Mouse (Mus musculus) myocyte (in vitro differentiated cells): ENCODE data around the gene Sbf2.
A peak's percentile ranks its signal among the peaks of the same experiment; 100 is the strongest.

Source experiments
- CEBPB ChIP-seq: IDR thresholded peaks from 2 replicates; pipeline ENCODE4 v1.6.1; 2011; ENCODE audit warnings: mild to moderate bottlenecking, moderate library complexity; ENCODE audit not compliant: poor library complexity, insufficient read depth, severe bottlenecking
- MAX ChIP-seq: IDR thresholded peaks from one replicate; pipeline ENCODE4 v1.6.1; 2011; ENCODE audit warnings: low read depth, mild to moderate bottlenecking, control low read depth
- MYOD1 ChIP-seq, 3 experiments: IDR thresholded peaks; one replicate each; pipeline ENCODE4 v1.6.1; 2011; ENCODE audit warnings: control low read depth in 2 of 3, low read depth in 2 of 3, mild to moderate bottlenecking in 2 of 3, moderate library complexity in 1 of 3; ENCODE audit not compliant: insufficient read length in 2 of 3, control insufficient read depth in 1 of 3
- MYOG ChIP-seq, 3 experiments: IDR thresholded peaks; one replicate each; pipeline ENCODE4 v1.6.1; 2011; ENCODE audit warnings: control low read depth in 2 of 3, low read depth in 2 of 3, mild to moderate bottlenecking in 2 of 3; ENCODE audit not compliant: insufficient read length in 2 of 3, control insufficient read depth in 1 of 3, insufficient read depth in 1 of 3
- POLR2A ChIP-seq: IDR thresholded peaks from one replicate; pipeline ENCODE4 v1.6.1; 2011; ENCODE audit warnings: low read depth, mild to moderate bottlenecking, control low read depth, moderate library complexity; ENCODE audit not compliant: insufficient read length
- POLR2AphosphoS2 ChIP-seq: IDR thresholded peaks from one replicate; pipeline ENCODE4 v1.6.1; 2011; ENCODE audit warnings: low read depth, control low read depth; ENCODE audit not compliant: insufficient read length
- REST ChIP-seq: IDR thresholded peaks from one replicate; pipeline ENCODE4 v1.6.1; 2011; ENCODE audit warnings: mild to moderate bottlenecking, control low read depth, moderate library complexity; ENCODE audit not compliant: insufficient read depth, insufficient read length
- SRF ChIP-seq: IDR thresholded peaks from one replicate; pipeline ENCODE4 v1.6.1; 2011; ENCODE audit warnings: low read depth; ENCODE audit not compliant: control insufficient read depth, insufficient read length
- TCF12 ChIP-seq: IDR thresholded peaks from one replicate; pipeline ENCODE4 v1.6.1; 2011; ENCODE audit warnings: mild to moderate bottlenecking, control low read depth; ENCODE audit not compliant: poor library complexity, insufficient read depth, severe bottlenecking
- TCF3 ChIP-seq: IDR thresholded peaks from one replicate; pipeline ENCODE4 v1.6.1; 2011; ENCODE audit warnings: low read depth, control low read depth; ENCODE audit not compliant: insufficient read length
- USF1 ChIP-seq: IDR thresholded peaks from one replicate; pipeline ENCODE4 v1.6.1; 2011; ENCODE audit warnings: low read depth, mild to moderate bottlenecking, control low read depth, moderate library complexity

- no peak for TF ChIP-seq USF1
- peak; percentile 47 for TF ChIP-seq TCF12
- TF ChIP-seq POLR2A: no peak
- TF ChIP-seq SRF: peak; percentile 9
- TF ChIP-seq TCF3: no peak
- peak; percentile 38 to 80 (median 53) for TF ChIP-seq MYOG (IDR thresholded peaks at IDR 0.05; ENCODE audit: control insufficient read depth in 1 of 3, insufficient read depth in 1 of 3, insufficient read length in 2 of 3, low read depth in 2 of 3)
- no peak for TF ChIP-seq MAX
- no peak for TF ChIP-seq POLR2AphosphoS2
- TF ChIP-seq MYOD1 (IDR thresholded peaks at IDR 0.05; ENCODE audit: control insufficient read depth in 1 of 3, insufficient read length in 2 of 3, low read depth in 2 of 3): peak; percentile 66 to 93 (median 79)
- TF ChIP-seq CEBPB: no peak
- no peak for TF ChIP-seq REST
Observed at GRCm38 (mm10) chr7:110287476-110288071, 327.1 kb downstream of the Sbf2 start.
